Mouse (Mus musculus): ENCODE data around the gene Cep162.

The Cep162 gene

GRCm38 (mm10) chr9:87147927-87148326, 107.4 kb downstream of the Cep162 start:
- peaks cover 25% of the 10 kb centered on the region for H3K4me1 ChIP-seq (replicated peaks; ENCODE audit: low read depth, low read length)
- H3K9me3 ChIP-seq (ENCODE audit: low read length), result no peaks in the 10 kb centered on the region
- H3K4me3 ChIP-seq (replicated peaks; ENCODE audit: low read length), result no peak overlapping the region
- H3K27me3 ChIP-seq (ENCODE audit: insufficient read depth, low read length), result peaks cover 39% of the 10 kb centered on the region
- TF ChIP-seq NANOG (IDR thresholded peaks at IDR 0.05; ENCODE audit: borderline replicate concordance, low read length) (no peak), CTCF (conservative IDR thresholded peaks at IDR 0.05; ENCODE audit: low read length) (no peak), POU5F1 (IDR thresholded peaks at IDR 0.05; ENCODE audit: borderline replicate concordance, low read length) (no peak)
- H3K36me3 ChIP-seq (ENCODE audit: insufficient read depth, low read length), result no peaks in the 10 kb centered on the region

- H3K4me3 ChIP-seq (replicated peaks; ENCODE audit: low read length), result no peak overlapping the region
- no peak for TF ChIP-seq POU5F1 (IDR thresholded peaks at IDR 0.05; ENCODE audit: borderline replicate concordance, low read length)
- no peak for TF ChIP-seq NANOG (IDR thresholded peaks at IDR 0.05; ENCODE audit: borderline replicate concordance, low read length)
- TF ChIP-seq CTCF (conservative IDR thresholded peaks at IDR 0.05; ENCODE audit: low read length), result no peak
- H3K4me1 ChIP-seq (replicated peaks; ENCODE audit: low read depth, low read length), result peaks cover 22% of the 10 kb centered on the region
- H3K27me3 ChIP-seq (ENCODE audit: insufficient read depth, low read length), result peaks cover 39% of the 10 kb centered on the region
- H3K9me3 ChIP-seq (ENCODE audit: low read length), result no peaks in the 10 kb centered on the region
- H3K36me3 ChIP-seq (ENCODE audit: insufficient read depth, low read length), result no peaks in the 10 kb centered on the region
These were observed 108.9 kb downstream of the Cep162 start for GRCm38 (mm10) chr9:87146400-87146799.

- no peak overlapping the region for H3K4me3 ChIP-seq (replicated peaks; ENCODE audit: low read length)
- no peaks in the 10 kb centered on the region for H3K36me3 ChIP-seq (ENCODE audit: insufficient read depth, low read length)
- TF ChIP-seq POU5F1 (IDR thresholded peaks at IDR 0.05; ENCODE audit: borderline replicate concordance, low read length), result no peak
- H3K9me3 ChIP-seq (ENCODE audit: low read length), result no peaks in the 10 kb centered on the region
- peaks cover 22% of the 10 kb centered on the region for H3K4me1 ChIP-seq (replicated peaks; ENCODE audit: low read depth, low read length)
- peaks cover 42% of the 10 kb centered on the region for H3K27me3 ChIP-seq (ENCODE audit: insufficient read depth, low read length)
These were observed 109.7 kb downstream of the Cep162 start for GRCm38 (mm10) chr9:87145671-87146070.

GRCm38 (mm10) chr9:87145180-87145579, 110.2 kb downstream of the Cep162 start:
- Histone ChIP-seq H3K36me3 (ENCODE audit: insufficient read depth, low read length) (no peaks in the 10 kb centered on the region), H3K4me1 (replicated peaks; ENCODE audit: low read depth, low read length) (peaks cover 22% of the 10 kb centered on the region), H3K9me3 (ENCODE audit: low read length) (no peaks in the 10 kb centered on the region), H3K27me3 (ENCODE audit: insufficient read depth, low read length) (peaks cover 45% of the 10 kb centered on the region), H3K4me3 (replicated peaks; ENCODE audit: low read length) (peak overlapping the region; percentile 65; the same call in 1 of the 2 replicates)
- TF ChIP-seq CTCF (conservative IDR thresholded peaks at IDR 0.05; ENCODE audit: low read length) (no peak), POU5F1 (IDR thresholded peaks at IDR 0.05; ENCODE audit: borderline replicate concordance, low read length) (no peak), NANOG (IDR thresholded peaks at IDR 0.05; ENCODE audit: borderline replicate concordance, low read length) (no peak)

GRCm38 (mm10) chr9:87144532-87144931, 110.8 kb downstream of the Cep162 start:
- no peak for TF ChIP-seq NANOG (IDR thresholded peaks at IDR 0.05; ENCODE audit: borderline replicate concordance, low read length)
- no peak for TF ChIP-seq CTCF (conservative IDR thresholded peaks at IDR 0.05; ENCODE audit: low read length)
- peak overlapping the region; percentile 65 for H3K4me3 ChIP-seq (replicated peaks; ENCODE audit: low read length)
- H3K4me1 ChIP-seq (replicated peaks; ENCODE audit: low read depth, low read length), result peaks cover 22% of the 10 kb centered on the region
- H3K27me3 ChIP-seq (ENCODE audit: insufficient read depth, low read length), result peaks cover 50% of the 10 kb centered on the region
- H3K36me3 ChIP-seq (ENCODE audit: insufficient read depth, low read length), result no peaks in the 10 kb centered on the region
- H3K9me3 ChIP-seq (ENCODE audit: low read length), result no peaks in the 10 kb centered on the region

GRCm38 (mm10) chr9:87144106-87144505, 111.2 kb downstream of the Cep162 start, which contains the start of gene Mrap2:
Mrap2 (plus strand) TSS chr9:87144306.
- peak within 1 kb of the TSS; percentile 65 for H3K4me3 ChIP-seq (replicated peaks; ENCODE audit: low read length)
- no peaks in the 10 kb centered on the region for H3K36me3 ChIP-seq (ENCODE audit: insufficient read depth, low read length)
- peaks cover 53% of the 10 kb centered on the region for H3K27me3 ChIP-seq (ENCODE audit: insufficient read depth, low read length)
- peaks cover 22% of the 10 kb centered on the region for H3K4me1 ChIP-seq (replicated peaks; ENCODE audit: low read depth, low read length)
- H3K9me3 ChIP-seq (ENCODE audit: low read length), result no peaks in the 10 kb centered on the region
- TF ChIP-seq POU5F1 (IDR thresholded peaks at IDR 0.05; ENCODE audit: borderline replicate concordance, low read length), result no peak
- TF ChIP-seq CTCF (conservative IDR thresholded peaks at IDR 0.05; ENCODE audit: low read length), result no peak
- TF ChIP-seq NANOG (IDR thresholded peaks at IDR 0.05; ENCODE audit: borderline replicate concordance, low read length), result no peak

- Histone ChIP-seq H3K36me3 (ENCODE audit: insufficient read depth, low read length) (no peaks in the 10 kb centered on the region), H3K9me3 (ENCODE audit: low read length) (no peaks in the 10 kb centered on the region), H3K4me1 (replicated peaks; ENCODE audit: low read depth, low read length) (peaks cover 22% of the 10 kb centered on the region), H3K4me3 (replicated peaks; ENCODE audit: low read length) (no peak overlapping the region), H3K27me3 (ENCODE audit: insufficient read depth, low read length) (peaks cover 56% of the 10 kb centered on the region)
- TF ChIP-seq NANOG (IDR thresholded peaks at IDR 0.05; ENCODE audit: borderline replicate concordance, low read length), result no peak
- TF ChIP-seq CTCF (conservative IDR thresholded peaks at IDR 0.05; ENCODE audit: low read length), result no peak
- TF ChIP-seq POU5F1 (IDR thresholded peaks at IDR 0.05; ENCODE audit: borderline replicate concordance, low read length), result no peak
These were observed 112.3 kb downstream of the Cep162 start for GRCm38 (mm10) chr9:87143076-87143475.

Measured in E14TG2a.4 (cell line).